Mouse (Mus musculus) heart, adult 2 months (tissue): ENCODE measurements around the gene Fam234b.

Source experiments
- CTCF ChIP-seq: fragments of 200-600 bp; IDR thresholded peaks from 2 replicates; pipeline ENCODE4 v1.8.1; 2022; ENCODE audit warnings: antibody characterized with exemption, mild to moderate bottlenecking, moderate library complexity
- EP300 ChIP-seq: fragments of 200-500 bp; IDR thresholded peaks from 2 replicates; pipeline ENCODE4 v1.6.1; 2011; ENCODE audit warnings: low read depth, low read length, control low read depth; ENCODE audit not compliant: insufficient read depth
- POLR2A ChIP-seq: fragments of 200-500 bp; IDR thresholded peaks from 2 replicates; pipeline ENCODE4 v1.6.1; 2011; ENCODE audit warnings: mild to moderate bottlenecking, low read depth, low read length, control low read depth; ENCODE audit not compliant: insufficient read depth

- TF ChIP-seq CTCF (no peak), POLR2A (no peak), EP300 (no peak)
These were observed 7.7 kb upstream of the Fam234b start for GRCm38 (mm10) chr6:135190122-135190521.
